9 mouse cellular contexts compared by ENCODE assay signal in genomic region chr10:17827391-17827790, GRCm38 (mm10). TPM values are rescaled to one million over a fixed set of nuclear protein-coding genes. Genes with fewer than 3 reads are reported as not detected.
DNase-seq lines count a peak whose midpoint lies in the region; ATAC-seq and TF ChIP-seq lines count a peak whose summit lies in the region.
"Had no signal": no experiment of that assay in that cellular context is flagged by ENCODE, and none has a peak within 500 bp of the region (broad histone marks: within the 10 kb centered on the region; RNA-seq: fewer than 3 reads in every experiment).

No protein-coding gene starts in this region.

- no peak for TF ChIP-seq CTCF in stomach, postnatal 0 days (IDR thresholded peaks at IDR 0.05; ENCODE audit: low read depth)

- DNase-seq in stomach, postnatal 0 days (ENCODE audit: low spot score), result no peak
- no peak for DNase-seq in liver, embryonic 13.5 days
- no peak for DNase-seq in spleen, adult 12 weeks (ENCODE audit: low spot score)
- DNase-seq in right cerebral cortex, postnatal 14 days, result no peak
- DNase-seq in cerebellum, adult 18-20 months, result no peak
- no peak for DNase-seq in left cerebral cortex, adult 11 months (ENCODE audit: low spot score)
- DNase-seq: gastrocnemius, postnatal 10 days had no signal

- no peaks in the 10 kb centered on the region for H3K27me3 ChIP-seq in stomach, embryonic 14.5 days (ENCODE audit: control insufficient read depth, insufficient read depth, low read length)
- H3K27me3 ChIP-seq in stomach, postnatal 0 days (ENCODE audit: control insufficient read depth, insufficient read depth, low read length), result no peaks in the 10 kb centered on the region
- H3K27me3 ChIP-seq in hindbrain, embryonic 16.5 days (replicated peaks; ENCODE audit: control insufficient read depth, insufficient read depth, low read length), result no peaks in the 10 kb centered on the region
- H3K27me3 ChIP-seq in liver, embryonic 13.5 days, result no peaks in the 10 kb centered on the region

- peak overlapping the region; percentile 27; the same call in 1 of the 2 replicates for H3K4me2 ChIP-seq in stomach, embryonic 14.5 days (replicated peaks; ENCODE audit: low read depth, low read length)
- no peak overlapping the region for H3K4me2 ChIP-seq in stomach, postnatal 0 days (replicated peaks; ENCODE audit: low read depth)
- H3K4me2 ChIP-seq in hindbrain, embryonic 16.5 days (ENCODE audit: low read length), result peak overlapping the region; percentile 58
- peak overlapping the region; percentile 29 for H3K4me2 ChIP-seq in liver, embryonic 13.5 days

- no peaks in the 10 kb centered on the region for H3K4me1 ChIP-seq in stomach, embryonic 14.5 days (ENCODE audit: control insufficient read depth, insufficient read depth, low read length)
- H3K4me1 ChIP-seq in stomach, postnatal 0 days (replicated peaks; ENCODE audit: control insufficient read depth, insufficient read depth), result no peaks in the 10 kb centered on the region
- peaks cover 4% of the 10 kb centered on the region for H3K4me1 ChIP-seq in hindbrain, embryonic 16.5 days (ENCODE audit: control insufficient read depth, insufficient read depth, low read depth, low read length)
- H3K4me1 ChIP-seq in liver, embryonic 13.5 days (replicated peaks), result no peaks in the 10 kb centered on the region

- no peak for ATAC-seq in stomach, embryonic 14.5 days (ENCODE audit: insufficient number of reproducible peaks, insufficient read depth, low FRiP score, low read depth)
- no peak for ATAC-seq in stomach, postnatal 0 days (ENCODE audit: low FRiP score, low TSS enrichment)
- ATAC-seq in hindbrain, embryonic 16.5 days, result peak; percentile 60; the same call in 1 of the 2 replicates
- no peak for ATAC-seq in liver, embryonic 13.5 days (ENCODE audit: low read depth)

- 4% methylated on average over 12 of the region's 12 CpGs for WGBS in stomach, embryonic 14.5 days
- WGBS in stomach, postnatal 0 days, result 16% methylated on average over 12 of the region's 12 CpGs
- 2% methylated on average over 12 of the region's 12 CpGs for WGBS in hindbrain, embryonic 16.5 days
- 13% methylated on average over 12 of the region's 12 CpGs for WGBS in liver, embryonic 13.5 days (ENCODE audit: insufficient replicate concordance)

- no peaks in the 10 kb centered on the region for H3K36me3 ChIP-seq in stomach, embryonic 14.5 days (ENCODE audit: control insufficient read depth, insufficient read depth, low read length)
- H3K36me3 ChIP-seq in stomach, postnatal 0 days (ENCODE audit: control insufficient read depth, insufficient read depth, low read length), result no peaks in the 10 kb centered on the region
- H3K36me3 ChIP-seq in hindbrain, embryonic 16.5 days (ENCODE audit: control insufficient read depth, insufficient read depth, low read length), result no peaks in the 10 kb centered on the region
- no peaks in the 10 kb centered on the region for H3K36me3 ChIP-seq in liver, embryonic 13.5 days

- H3K9ac ChIP-seq in stomach, embryonic 14.5 days (replicated peaks; ENCODE audit: low read depth, low read length), result no peak overlapping the region
- H3K9ac ChIP-seq in stomach, postnatal 0 days (ENCODE audit: low read length), result no peak overlapping the region
- H3K9ac ChIP-seq in hindbrain, embryonic 16.5 days (ENCODE audit: low read depth, low read length), result peak overlapping the region; percentile 45; the same call in 1 of the 2 replicates
- H3K9ac ChIP-seq in liver, embryonic 13.5 days, result no peak overlapping the region

- no peak for TF ChIP-seq EP300 in stomach, postnatal 0 days (optimal IDR thresholded peaks at IDR 0.05)

- H3K27ac ChIP-seq in stomach, embryonic 14.5 days (ENCODE audit: low read length), result no peak overlapping the region
- H3K27ac ChIP-seq in stomach, postnatal 0 days (replicated peaks), result no peak overlapping the region
- no peak overlapping the region for H3K27ac ChIP-seq in hindbrain, embryonic 16.5 days (ENCODE audit: low read depth, low read length)
- H3K27ac ChIP-seq in liver, embryonic 13.5 days, result no peak overlapping the region

- H3K9me3 ChIP-seq in stomach, embryonic 14.5 days (ENCODE audit: control insufficient read depth, low read depth, low read length), result no peaks in the 10 kb centered on the region
- no peaks in the 10 kb centered on the region for H3K9me3 ChIP-seq in stomach, postnatal 0 days (ENCODE audit: control insufficient read depth, low read length)
- no peaks in the 10 kb centered on the region for H3K9me3 ChIP-seq in hindbrain, embryonic 16.5 days (ENCODE audit: control insufficient read depth, low read length)
- no peaks in the 10 kb centered on the region for H3K9me3 ChIP-seq in liver, embryonic 13.5 days (replicated peaks)

- H3K4me3 ChIP-seq in stomach, embryonic 14.5 days (ENCODE audit: low read depth, low read length), result no peak overlapping the region
- H3K4me3 ChIP-seq in stomach, postnatal 0 days (ENCODE audit: low read depth, low read length), result no peak overlapping the region
- H3K4me3 ChIP-seq in hindbrain, embryonic 16.5 days (ENCODE audit: low read length), result peak overlapping the region; percentile 32
- H3K4me3 ChIP-seq in liver, embryonic 13.5 days (replicated peaks), result 0 out of 2 replicates have a peak overlapping the region, but pooled peaks have one; percentile 6

RNA-seq across cellular contexts. Expression of gene Txlnb, which starts 31.4 kb away (rescaled TPM):
- polyA plus RNA-seq in stomach, embryonic 14.5 days (2014; fragmentation: Nextera tagmentation; extraction: Ambion mirVana), result 0.77 and 1.2 TPM in 2 replicates
- polyA plus RNA-seq in stomach, postnatal 0 days (2015; fragmentation: Nextera tagmentation; extraction: Ambion mirVana), result 0.16 and 0.35 TPM in 2 replicates
- 1.2 and 1.7 TPM in 2 replicates for polyA plus RNA-seq in hindbrain, embryonic 16.5 days (2015; fragmentation: Nextera tagmentation; extraction: Ambion mirVana)
- 0.16 and 0.19 TPM in 2 replicates for polyA plus RNA-seq in liver, embryonic 13.5 days (2015; fragmentation: Nextera tagmentation; extraction: Ambion mirVana)

Comparison
In these comparisons a context has a peak if more than half of its experiments do, and no peak if none do; other contexts are left out.
1. H3K4me3 ChIP-seq: peak in hindbrain, embryonic 16.5 days (single experiment) and liver, embryonic 13.5 days (single experiment); none in stomach, embryonic 14.5 days (single experiment) and stomach, postnatal 0 days (single experiment).